Mouse (Mus musculus) heart, postnatal 10 days (tissue): ENCODE data around the gene Spaca6. TPM values are rescaled to one million over a fixed set of nuclear protein-coding genes. Genes with fewer than 3 reads are reported as not detected.
A peak's percentile ranks its signal among the peaks of the same experiment; 100 is the strongest.
"Not testable (repeated sequence)": the region's sequence is repeated elsewhere in the genome, so short reads cannot be mapped to it uniquely, and the experiment has no call there.

Experiments
- DNase-seq, 2 experiments: peaks; one replicate each; pipeline ENCODE4 v3.0.0; 2021
- intact Hi-C: fragments of 180-260 bp; cut with DNase I; formaldehyde crosslinking; loops from one replicate; pipeline ENCODE4 v1.15.1; 2025
- total RNA-seq, 2 experiments: library from RNA; stranded (reverse); gene quantifications; 2 replicates each; pipeline ENCODE4 v1.2.3; 2021

Gene Spaca6
- total RNA-seq, 2 experiments from 2014 or later: 24.6 to 27.2 TPM

DNA sequence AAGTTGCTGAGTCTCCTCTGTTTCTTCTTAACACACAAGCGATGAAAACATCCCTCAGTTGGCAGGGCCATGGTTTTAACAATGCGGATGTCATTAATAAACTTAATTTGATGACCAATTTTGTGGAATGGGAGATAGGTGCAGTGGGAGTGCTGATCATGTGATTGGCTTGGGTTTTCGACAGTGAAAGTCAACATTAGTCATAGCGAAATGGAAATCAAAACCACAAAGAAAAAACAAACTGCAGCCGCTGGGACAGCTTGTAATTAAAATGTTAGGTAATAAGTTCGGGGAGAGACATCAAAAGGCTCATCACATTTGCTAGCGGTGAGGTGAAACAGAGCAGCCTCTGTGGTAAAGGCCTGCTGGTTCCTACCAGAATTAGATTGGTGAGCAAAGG, 13.8 kb downstream of the Spaca6 start:
- intact Hi-C loops: no loop called here

DNA sequence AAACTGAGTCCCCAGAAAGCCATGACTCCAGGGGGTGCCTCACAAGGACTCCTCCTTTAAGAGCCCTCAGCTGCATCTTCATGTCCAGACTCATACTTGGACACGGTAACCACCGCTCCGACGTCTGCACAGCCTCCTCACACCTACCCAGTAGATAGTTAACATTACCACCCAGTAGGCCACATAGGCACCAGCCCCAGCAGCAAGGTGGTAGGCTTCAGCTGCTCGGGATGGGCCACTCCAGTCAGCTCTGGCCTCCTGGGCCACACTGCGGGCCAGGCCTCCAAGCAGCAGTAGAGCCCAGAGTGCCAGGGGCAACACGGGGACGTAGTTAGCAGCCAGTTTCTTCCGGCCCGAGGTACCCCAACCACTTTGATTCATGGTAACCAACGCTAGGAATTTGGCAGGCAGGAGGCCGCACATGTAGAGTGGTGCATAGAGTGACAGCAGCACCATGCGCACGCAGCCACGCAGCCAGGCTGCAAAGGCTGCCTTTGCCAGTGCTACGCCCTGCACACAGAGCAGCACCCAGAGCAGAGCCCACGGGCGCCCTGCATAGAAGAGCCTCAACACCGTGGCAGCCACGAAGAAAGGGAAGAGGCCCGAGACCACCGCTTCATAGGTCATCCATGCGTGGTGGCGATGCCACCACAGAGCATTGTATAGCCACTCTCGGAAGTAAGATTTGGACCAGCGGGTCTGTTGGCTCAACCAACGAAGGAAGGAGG, 16.7 kb downstream of the Spaca6 start:
- no peak for DNase-seq
- intact Hi-C loops: no loop called here

More for the DNA sequence above, 13.8 kb downstream of the Spaca6 start:
- no peak for DNase-seq

DNA sequence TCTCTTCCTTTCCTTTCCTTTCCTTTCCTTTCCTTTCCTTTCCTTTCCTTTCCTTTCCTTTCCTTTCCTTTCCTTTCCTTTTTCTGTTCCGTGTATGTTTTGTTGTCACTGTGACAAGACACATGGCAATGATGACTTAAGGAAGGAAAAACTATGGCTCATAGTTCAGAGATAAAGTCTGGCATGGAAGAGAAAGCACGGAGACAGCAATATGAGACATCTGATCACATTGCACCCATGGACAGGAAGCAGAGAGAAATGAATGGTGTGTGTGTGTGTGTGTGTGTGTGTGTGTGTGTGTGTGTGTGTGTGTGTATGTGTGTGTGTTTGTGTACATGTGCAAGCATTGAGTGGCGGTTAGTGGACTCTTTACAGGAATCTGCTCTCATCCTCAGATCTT, 17.6 kb downstream of the Spaca6 start:
- DNase-seq, intact Hi-C loops: not testable (repeated sequence)

DNA sequence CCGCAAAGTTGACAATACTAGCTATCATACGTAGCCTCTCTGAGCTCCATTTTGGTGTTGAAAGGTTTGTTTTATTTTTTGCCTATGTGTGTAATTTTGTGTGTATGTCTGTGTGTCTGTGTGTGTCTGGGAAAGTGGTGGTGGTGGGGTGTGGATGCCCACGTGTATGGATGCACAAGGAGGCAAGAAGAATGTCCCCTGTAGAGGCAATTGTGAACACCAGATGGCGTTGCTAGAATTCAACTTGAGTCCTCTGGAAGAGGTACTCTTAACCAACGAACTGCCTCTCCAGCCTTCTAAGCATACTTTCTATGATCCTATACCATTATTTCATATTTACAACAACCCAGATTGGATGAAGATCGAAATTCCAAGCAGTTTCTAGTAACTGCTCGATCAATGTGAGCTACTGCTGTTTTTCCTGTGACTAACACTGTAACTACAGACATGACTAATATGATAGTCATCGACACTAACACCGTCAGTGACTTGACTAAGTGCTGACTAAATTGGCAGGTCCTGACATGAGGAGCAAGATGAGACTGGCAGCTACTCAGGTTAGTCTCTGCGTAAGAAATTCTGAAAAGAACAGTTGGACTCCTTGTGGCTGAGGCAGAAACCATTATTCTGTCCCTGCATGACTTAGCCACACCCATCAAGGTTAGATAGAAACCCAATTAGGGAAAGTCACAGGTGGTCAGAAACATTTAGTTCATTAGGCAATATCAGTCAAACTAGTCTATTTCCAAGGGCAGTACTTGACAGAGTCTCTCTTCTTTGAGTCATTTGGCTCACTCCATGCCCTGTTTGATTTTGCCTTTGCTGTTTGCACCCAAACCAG, 18.4 kb downstream of the Spaca6 start:
- peak in 1 of 2 experiments; percentile 35 for DNase-seq
- intact Hi-C loops: no loop called here

DNA sequence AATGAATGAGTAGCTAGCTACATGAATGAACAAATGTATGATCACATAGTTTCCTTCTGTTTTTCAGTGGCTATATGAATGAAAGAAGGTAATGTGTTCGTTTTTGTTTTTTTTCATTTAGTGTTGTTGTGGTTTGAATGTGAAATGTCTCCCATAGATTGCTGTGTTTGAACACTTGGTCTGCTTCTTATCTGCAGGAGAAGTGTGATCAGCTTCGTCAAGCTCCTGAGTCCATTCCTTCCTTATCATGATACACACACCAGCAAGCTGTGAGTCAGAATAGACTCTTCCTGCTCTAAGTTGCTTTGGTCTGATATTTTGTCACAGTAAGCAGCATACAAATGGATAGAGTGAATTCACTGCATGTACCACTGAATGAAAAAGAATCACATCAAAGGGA, 22.0 kb downstream of the Spaca6 start:
- intact Hi-C loops: no loop called here
- no peak for DNase-seq

DNA sequence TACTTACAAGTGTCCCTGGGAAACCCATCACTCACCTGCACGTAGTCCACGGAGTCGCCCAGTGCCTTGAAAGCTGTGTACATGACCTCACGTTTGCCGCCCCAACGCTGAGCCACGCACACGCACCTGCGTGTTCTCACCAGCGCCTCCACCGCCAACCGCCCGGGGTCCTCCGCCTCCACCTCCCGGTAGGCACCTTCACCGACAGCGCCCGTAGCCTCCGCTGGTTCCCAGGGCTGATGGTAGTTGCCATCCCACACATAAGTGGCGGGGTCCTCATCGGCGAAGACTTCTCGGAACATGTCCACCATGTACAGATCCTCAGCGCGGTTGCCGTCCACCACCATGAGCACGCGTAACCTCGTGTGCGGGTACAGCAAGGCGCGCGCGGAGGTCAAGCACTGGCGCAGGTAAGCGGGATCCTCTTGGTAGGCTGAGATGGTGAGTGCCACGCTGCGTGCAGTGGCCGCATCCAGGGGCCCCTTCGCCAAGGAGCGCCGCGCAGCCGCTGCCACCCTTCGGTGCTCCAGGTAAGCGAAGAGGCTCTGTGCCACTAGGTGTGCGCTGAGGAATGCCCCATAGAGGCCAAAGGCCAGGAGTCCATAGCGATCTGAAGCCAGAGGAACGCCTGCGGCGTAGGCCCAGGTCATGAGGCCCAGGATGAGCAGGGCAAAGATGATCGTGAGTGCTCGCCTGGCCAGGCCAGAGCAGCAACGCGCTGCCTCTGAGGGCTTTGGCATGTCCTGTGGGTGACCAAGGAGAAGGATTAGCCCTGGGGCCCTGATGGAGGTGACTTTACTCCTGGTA, 23.2 kb downstream of the Spaca6 start:
- intact Hi-C loops: no loop called here
- DNase-seq: no peak

DNA sequence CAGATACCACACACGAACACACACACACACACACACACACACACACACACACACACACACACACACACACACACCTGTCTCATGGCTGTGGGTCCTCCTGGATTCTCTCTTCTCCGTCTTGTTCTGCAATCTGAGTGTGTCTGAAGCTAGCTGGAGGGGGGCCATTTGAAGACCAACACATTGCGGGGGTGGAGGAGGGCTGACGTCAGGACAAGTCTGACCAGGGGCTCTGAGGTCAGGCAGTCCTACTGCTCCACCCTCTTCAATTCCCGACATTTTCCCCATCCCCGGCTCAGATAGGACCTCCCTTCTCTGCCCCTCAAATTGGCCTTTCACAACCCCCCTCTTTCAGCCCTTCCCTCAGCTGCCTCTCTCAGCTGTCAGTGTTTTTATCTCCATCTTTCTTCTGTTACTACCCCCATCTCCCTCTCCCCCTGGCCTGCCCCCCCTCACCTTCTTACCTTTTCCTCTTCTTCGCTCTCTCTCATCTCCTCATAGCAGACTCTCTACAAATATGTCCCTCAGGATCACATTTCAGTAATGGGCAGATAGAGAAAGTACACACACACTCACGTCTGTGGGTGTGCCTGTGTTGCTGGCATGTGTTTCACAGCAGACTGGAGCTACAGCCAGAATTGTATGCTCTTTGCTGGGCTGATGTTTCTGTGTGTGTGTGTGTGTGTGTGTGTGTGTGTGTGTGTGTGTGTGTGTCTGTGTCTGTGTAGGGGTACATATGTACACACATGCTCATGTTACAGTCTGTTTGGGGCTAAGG, 28.3 kb downstream of the Spaca6 start, which contains the start of gene Has1:
Has1 (minus strand) TSS at position 142 of the 775 bp plus-strand sequence.
- DNase-seq: no peak
- intact Hi-C loops: no loop called here

DNA sequence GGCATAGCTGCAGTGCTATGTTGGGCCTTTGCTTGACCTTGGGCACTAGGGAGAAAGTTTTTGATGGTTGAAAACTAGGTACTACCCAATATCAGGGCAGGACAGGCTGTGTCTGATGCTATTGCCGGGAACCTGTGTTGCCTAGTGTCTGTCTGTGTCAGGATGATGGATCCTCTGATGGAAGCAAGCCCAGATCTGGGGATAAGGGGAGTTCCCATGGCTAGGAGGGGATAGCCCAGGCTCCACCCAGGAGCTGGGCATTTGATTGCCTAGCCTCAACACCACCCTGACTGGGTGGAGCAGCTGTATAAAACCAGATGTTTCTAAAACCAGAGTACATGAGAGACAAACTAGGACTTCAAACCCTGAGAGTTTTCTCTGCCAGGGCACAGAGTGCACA, 29.7 kb downstream of the Spaca6 start:
- DNase-seq: no peak
- intact Hi-C loops: no loop called here

- intact Hi-C loops: no loop called here
- no peak for DNase-seq
These were observed 30.5 kb downstream of the Spaca6 start for GRCm38 (mm10) chr17:17857446-17857845.

- intact Hi-C loops: no loop called here
- DNase-seq: no peak
These were observed 33.2 kb downstream of the Spaca6 start for GRCm38 (mm10) chr17:17860110-17860509.

GRCm38 (mm10) chr17:17862360-17862759, 35.4 kb downstream of the Spaca6 start:
- peak; percentile 27 to 31 for DNase-seq
- intact Hi-C loops: no loop called here

GRCm38 (mm10) chr17:17865168-17865567, 38.2 kb downstream of the Spaca6 start:
- DNase-seq: no peak
- intact Hi-C loops: no loop called here

GRCm38 (mm10) chr17:17866801-17867469, 40.0 kb downstream of the Spaca6 start:
- DNase-seq: no peak
- intact Hi-C loops: no loop called here

DNA sequence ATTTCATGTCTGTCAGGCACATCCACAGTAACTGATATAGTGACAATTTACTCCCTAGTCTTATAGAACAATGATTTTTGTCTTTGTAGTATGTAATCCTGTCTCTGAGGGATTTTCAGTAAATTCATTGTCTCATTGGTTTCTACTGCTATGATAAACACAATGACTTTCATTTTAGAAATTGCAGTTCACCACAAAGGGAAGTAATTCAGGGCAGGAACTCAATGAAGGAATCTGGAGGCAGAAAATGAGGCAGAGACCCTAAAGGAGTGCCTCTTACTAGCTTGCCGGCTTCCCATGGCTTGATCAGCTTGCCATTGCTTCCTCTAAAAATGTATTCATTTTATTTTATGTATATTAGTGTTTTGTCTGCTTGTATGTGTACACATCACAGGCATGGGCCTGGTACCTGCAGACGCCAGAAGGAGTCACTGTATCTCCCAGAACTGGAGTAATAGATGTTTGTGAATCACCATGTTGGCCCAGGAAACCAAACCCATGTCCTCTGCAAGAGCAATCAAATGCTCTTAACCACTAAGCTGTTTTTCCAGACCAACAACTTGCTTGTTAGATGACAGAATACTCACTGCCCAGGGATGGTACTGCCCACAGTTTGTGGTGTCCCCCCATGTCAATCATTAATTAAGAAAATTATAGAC, 44.1 kb downstream of the Spaca6 start:
- intact Hi-C loops: no loop called here

GRCm38 (mm10) chr17:17871697-17872096, 44.7 kb downstream of the Spaca6 start:
- intact Hi-C loops: no loop called here
- DNase-seq: no peak

More for the DNA sequence above, 44.1 kb downstream of the Spaca6 start:
- no peak for DNase-seq

DNA sequence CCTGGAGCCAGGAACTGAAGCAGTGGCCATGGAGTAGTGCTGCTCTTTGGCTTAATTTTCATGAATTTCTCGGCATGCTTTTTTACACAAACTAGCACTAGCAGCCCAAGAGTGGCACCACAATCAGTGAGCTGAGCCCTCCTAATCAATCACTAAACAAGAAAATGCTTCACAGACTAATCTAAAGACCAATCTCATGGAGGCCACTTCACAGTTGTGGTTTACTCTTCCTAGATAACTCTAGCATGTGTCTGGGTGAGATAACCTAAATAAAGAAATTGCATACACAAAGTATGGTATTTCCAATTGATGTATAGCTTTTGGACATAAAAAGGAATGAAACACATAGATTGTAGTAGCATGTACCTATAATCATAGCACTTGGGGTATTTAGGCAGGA, 52.4 kb downstream of the Spaca6 start:
- DNase-seq: no peak
- intact Hi-C loops: no loop called here

GRCm38 (mm10) chr17:17882672-17883071, 55.7 kb downstream of the Spaca6 start:
- intact Hi-C loops: no loop called here
- no peak for DNase-seq

GRCm38 (mm10) chr17:17883840-17884239, 56.9 kb downstream of the Spaca6 start, which contains the start of gene Fpr1:
Fpr1 (minus strand) TSS chr17:17883940.
- no peak for DNase-seq
- intact Hi-C loops: no loop called here

DNA sequence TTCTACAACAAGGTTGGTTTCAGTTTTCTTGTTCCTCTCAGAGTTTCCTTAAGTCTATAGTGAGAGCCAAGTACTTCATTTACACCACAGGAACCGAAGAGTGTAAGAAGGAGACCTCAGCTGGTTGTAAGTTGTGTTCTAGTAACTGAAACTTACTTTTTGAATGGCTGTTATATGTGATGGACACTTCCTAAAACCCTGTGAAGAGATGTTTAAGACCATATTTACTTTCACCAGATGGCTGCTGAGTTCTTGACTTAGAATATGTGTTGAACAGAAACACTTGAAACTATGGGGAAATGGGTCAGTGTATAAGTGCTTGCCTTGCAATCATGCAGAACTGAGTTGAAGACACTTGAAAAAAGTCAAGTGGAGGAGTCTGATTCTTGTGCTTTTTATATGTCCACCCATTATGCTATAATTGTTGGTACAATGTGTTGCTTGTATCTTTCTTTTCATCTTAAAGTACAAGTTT, 60.9 kb downstream of the Spaca6 start, which contains the start of the genes Fpr2 and Fpr3:
Fpr2 (plus strand) TSS at position 51 of the 475 bp plus-strand sequence.
Fpr3 (plus strand) TSS at position 79 of the 475 bp plus-strand sequence.
- intact Hi-C loops: no loop called here
- no peak for DNase-seq
